Mouse (Mus musculus): ENCODE results near the gene Pcdh11x. TPM values are rescaled to one million over a fixed set of nuclear protein-coding genes. Genes with fewer than 3 reads are reported as not detected.
"Not testable (repeated sequence)": the region's sequence is repeated elsewhere in the genome, so short reads cannot be mapped to it uniquely, and the experiment has no call there.

Pcdh11x gene
- polyA plus RNA-seq, 1 experiment from 2014 or later, result 1.8 TPM

DNA sequence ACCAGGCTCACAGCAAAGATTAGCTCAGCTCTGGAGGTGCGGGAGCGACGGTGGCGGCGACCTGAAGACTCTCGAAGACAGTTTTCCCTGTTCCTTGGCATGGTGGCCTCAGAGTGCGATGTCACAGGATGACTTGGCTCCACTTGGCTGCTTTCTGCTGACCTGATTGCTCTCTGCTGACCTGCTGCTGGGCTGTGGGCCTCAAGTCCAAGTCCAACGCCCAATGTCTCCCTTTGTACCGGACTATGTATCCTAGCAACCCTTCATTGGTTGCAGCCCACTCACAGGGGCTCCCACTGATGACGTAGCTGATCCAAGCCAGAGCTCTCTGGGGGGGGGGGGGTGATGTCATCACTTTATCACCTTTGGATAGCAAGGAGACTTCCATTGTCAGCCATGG is 22.9 kb downstream of the Pcdh11x start, which contains the start of gene H2afb3:
TSS of gene H2afb3 (minus strand) at position 101 of the 400 bp plus-strand sequence.
- H3K4me2 ChIP-seq (ENCODE audit: low read depth, low read length); H3K27ac ChIP-seq (ENCODE audit: low read length); H3K4me3 ChIP-seq (ENCODE audit: low read length); H3K9ac ChIP-seq (ENCODE audit: low read length); H3K9me3 ChIP-seq (replicated peaks; ENCODE audit: control insufficient read depth, low read length); ATAC-seq (replicated peaks; ENCODE audit: extremely low read depth, insufficient read depth, low FRiP score); H3K4me1 ChIP-seq (ENCODE audit: control insufficient read depth, insufficient read depth, low read length); H3K36me3 ChIP-seq (ENCODE audit: control insufficient read depth, insufficient read depth); H3K27me3 ChIP-seq (ENCODE audit: control insufficient read depth, insufficient read depth, low read length): not testable (repeated sequence)
- 77% methylated on average over 6 of the region's 10 CpGs for WGBS

GRCm38 (mm10) chrX:120466225-120466624 is 176.2 kb downstream of the Pcdh11x start:
- Histone ChIP-seq H3K27me3 (ENCODE audit: control insufficient read depth, insufficient read depth, low read length) (no peaks in the 10 kb centered on the region), H3K4me3 (ENCODE audit: low read length) (no peak overlapping the region), H3K9ac (ENCODE audit: low read length) (no peak overlapping the region), H3K36me3 (ENCODE audit: control insufficient read depth, insufficient read depth) (no peaks in the 10 kb centered on the region), H3K4me2 (ENCODE audit: low read depth, low read length) (no peak overlapping the region), H3K27ac (ENCODE audit: low read length) (no peak overlapping the region), H3K9me3 (replicated peaks; ENCODE audit: control insufficient read depth, low read length) (no peaks in the 10 kb centered on the region), H3K4me1 (ENCODE audit: control insufficient read depth, insufficient read depth, low read length) (no peaks in the 10 kb centered on the region)
- no peak for ATAC-seq (replicated peaks; ENCODE audit: extremely low read depth, insufficient read depth, low FRiP score)
- 76% methylated on average over 1 of the region's 1 CpGs for WGBS

DNA sequence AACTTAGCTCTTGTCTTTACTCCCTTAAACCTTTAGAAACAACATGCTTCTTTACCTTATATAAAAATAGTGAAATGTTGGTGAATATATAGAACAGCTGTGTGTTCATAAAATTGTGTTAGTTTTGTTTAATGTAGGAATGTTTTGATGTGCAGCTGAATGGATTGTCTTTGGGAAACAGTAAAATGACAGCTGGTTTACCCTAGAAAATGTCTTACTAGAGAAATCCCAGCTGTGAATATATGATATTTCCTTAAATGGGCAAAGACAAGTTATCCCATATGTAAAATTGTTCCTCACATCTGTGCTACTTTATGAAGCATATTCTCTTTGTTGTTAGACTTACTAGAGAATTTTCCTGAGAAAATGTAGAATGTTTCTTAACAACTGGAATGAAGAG is 196.4 kb downstream of the Pcdh11x start:
- Histone ChIP-seq H3K4me1 (ENCODE audit: control insufficient read depth, insufficient read depth, low read length) (no peaks in the 10 kb centered on the region), H3K27me3 (ENCODE audit: control insufficient read depth, insufficient read depth, low read length) (no peaks in the 10 kb centered on the region), H3K27ac (ENCODE audit: low read length) (no peak overlapping the region), H3K9ac (ENCODE audit: low read length) (no peak overlapping the region), H3K36me3 (ENCODE audit: control insufficient read depth, insufficient read depth) (no peaks in the 10 kb centered on the region), H3K4me2 (ENCODE audit: low read depth, low read length) (no peak overlapping the region), H3K4me3 (ENCODE audit: low read length) (no peak overlapping the region), H3K9me3 (replicated peaks; ENCODE audit: control insufficient read depth, low read length) (no peaks in the 10 kb centered on the region)
- no peak for ATAC-seq (replicated peaks; ENCODE audit: extremely low read depth, insufficient read depth, low FRiP score)

- no peaks in the 10 kb centered on the region for H3K4me1 ChIP-seq (ENCODE audit: control insufficient read depth, insufficient read depth, low read length)
- no peaks in the 10 kb centered on the region for H3K27me3 ChIP-seq (ENCODE audit: control insufficient read depth, insufficient read depth, low read length)
- ATAC-seq (replicated peaks; ENCODE audit: extremely low read depth, insufficient read depth, low FRiP score), result no peak
- H3K36me3 ChIP-seq (ENCODE audit: control insufficient read depth, insufficient read depth), result no peaks in the 10 kb centered on the region
- no peak overlapping the region for H3K4me3 ChIP-seq (ENCODE audit: low read length)
- no peaks in the 10 kb centered on the region for H3K9me3 ChIP-seq (replicated peaks; ENCODE audit: control insufficient read depth, low read length)
- H3K27ac ChIP-seq (ENCODE audit: low read length), result no peak overlapping the region
- no peak overlapping the region for H3K9ac ChIP-seq (ENCODE audit: low read length)
- 66% methylated on average over 3 of the region's 3 CpGs for WGBS
- no peak overlapping the region for H3K4me2 ChIP-seq (ENCODE audit: low read depth, low read length)
These were observed 234.9 kb downstream of the Pcdh11x start for GRCm38 (mm10) chrX:120524986-120525385.

- ATAC-seq (replicated peaks; ENCODE audit: extremely low read depth, insufficient read depth, low FRiP score), result no peak
- H3K9ac ChIP-seq (ENCODE audit: low read length), result no peak overlapping the region
- no peak overlapping the region for H3K4me3 ChIP-seq (ENCODE audit: low read length)
- no peaks in the 10 kb centered on the region for H3K27me3 ChIP-seq (ENCODE audit: control insufficient read depth, insufficient read depth, low read length)
- WGBS, result 68% methylated on average over 1 of the region's 1 CpGs
- no peaks in the 10 kb centered on the region for H3K4me1 ChIP-seq (ENCODE audit: control insufficient read depth, insufficient read depth, low read length)
- H3K4me2 ChIP-seq (ENCODE audit: low read depth, low read length), result no peak overlapping the region
- H3K9me3 ChIP-seq (replicated peaks; ENCODE audit: control insufficient read depth, low read length), result no peaks in the 10 kb centered on the region
- H3K36me3 ChIP-seq (ENCODE audit: control insufficient read depth, insufficient read depth), result no peaks in the 10 kb centered on the region
- H3K27ac ChIP-seq (ENCODE audit: low read length), result no peak overlapping the region
These were observed 309.2 kb downstream of the Pcdh11x start for GRCm38 (mm10) chrX:120599309-120599708.

DNA sequence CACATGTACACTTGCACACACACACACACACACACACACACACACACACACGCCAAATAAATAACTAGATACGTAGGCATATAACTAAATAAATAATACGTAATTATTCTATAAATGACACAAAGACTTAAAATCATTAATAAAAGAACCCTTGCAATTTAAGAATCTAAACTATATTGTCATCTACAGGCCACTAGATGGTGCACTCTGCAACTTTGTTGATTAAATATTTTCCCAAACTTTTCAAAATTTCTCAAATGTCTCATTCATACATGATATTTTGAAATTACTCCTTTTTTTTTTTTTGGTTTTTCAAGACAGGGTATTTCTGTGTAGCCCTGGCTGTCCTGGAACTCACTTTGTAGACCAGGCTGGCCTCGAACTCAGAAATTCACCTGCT is 328.4 kb downstream of the Pcdh11x start:
- Histone ChIP-seq H3K27ac (ENCODE audit: low read length) (no peak overlapping the region), H3K4me1 (ENCODE audit: control insufficient read depth, insufficient read depth, low read length) (no peaks in the 10 kb centered on the region), H3K4me3 (ENCODE audit: low read length) (no peak overlapping the region), H3K9me3 (replicated peaks; ENCODE audit: control insufficient read depth, low read length) (no peaks in the 10 kb centered on the region), H3K27me3 (ENCODE audit: control insufficient read depth, insufficient read depth, low read length) (no peaks in the 10 kb centered on the region), H3K4me2 (ENCODE audit: low read depth, low read length) (no peak overlapping the region), H3K9ac (ENCODE audit: low read length) (no peak overlapping the region), H3K36me3 (ENCODE audit: control insufficient read depth, insufficient read depth) (no peaks in the 10 kb centered on the region)
- 48% methylated on average over 4 of the region's 4 CpGs for WGBS
- ATAC-seq (replicated peaks; ENCODE audit: extremely low read depth, insufficient read depth, low FRiP score), result no peak

- H3K36me3 ChIP-seq (ENCODE audit: control insufficient read depth, insufficient read depth); ATAC-seq (replicated peaks; ENCODE audit: extremely low read depth, insufficient read depth, low FRiP score); H3K4me2 ChIP-seq (ENCODE audit: low read depth, low read length); H3K9ac ChIP-seq (ENCODE audit: low read length); H3K27ac ChIP-seq (ENCODE audit: low read length); H3K4me1 ChIP-seq (ENCODE audit: control insufficient read depth, insufficient read depth, low read length); H3K27me3 ChIP-seq (ENCODE audit: control insufficient read depth, insufficient read depth, low read length); H3K9me3 ChIP-seq (replicated peaks; ENCODE audit: control insufficient read depth, low read length); H3K4me3 ChIP-seq (ENCODE audit: low read length): not testable (repeated sequence)
- WGBS, result 89% methylated on average over 1 of the region's 1 CpGs
These were observed 380.2 kb downstream of the Pcdh11x start for GRCm38 (mm10) chrX:120670236-120670635.

GRCm38 (mm10) chrX:120734144-120734543 is 444.1 kb downstream of the Pcdh11x start:
- Histone ChIP-seq H3K36me3 (ENCODE audit: control insufficient read depth, insufficient read depth) (no peaks in the 10 kb centered on the region), H3K9me3 (replicated peaks; ENCODE audit: control insufficient read depth, low read length) (no peaks in the 10 kb centered on the region), H3K4me3 (ENCODE audit: low read length) (no peak overlapping the region), H3K4me2 (ENCODE audit: low read depth, low read length) (no peak overlapping the region), H3K27ac (ENCODE audit: low read length) (no peak overlapping the region), H3K4me1 (ENCODE audit: control insufficient read depth, insufficient read depth, low read length) (no peaks in the 10 kb centered on the region), H3K9ac (ENCODE audit: low read length) (no peak overlapping the region), H3K27me3 (ENCODE audit: control insufficient read depth, insufficient read depth, low read length) (no peaks in the 10 kb centered on the region)
- ATAC-seq (replicated peaks; ENCODE audit: extremely low read depth, insufficient read depth, low FRiP score), result no peak

DNA sequence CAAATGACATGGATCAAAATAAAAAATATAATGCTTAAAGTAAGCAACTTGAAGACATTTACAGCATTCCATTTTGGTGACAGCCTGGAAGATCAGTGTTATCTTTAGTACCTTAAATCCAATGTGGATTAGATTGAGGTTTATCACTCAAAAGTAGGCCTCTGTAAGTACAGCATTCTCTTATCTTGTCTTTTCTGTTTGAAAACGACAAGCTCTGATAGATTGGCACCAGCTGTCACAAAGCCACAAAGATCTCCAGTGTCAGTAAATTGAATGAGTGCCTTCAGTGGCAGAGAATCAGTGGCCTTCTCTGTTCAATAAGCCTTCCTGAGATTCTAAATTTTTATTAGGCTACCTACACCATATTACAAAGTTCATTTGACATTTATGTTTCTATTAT is 445.7 kb downstream of the Pcdh11x start:
- WGBS, result 5% methylated on average over 1 of the region's 1 CpGs

GRCm38 (mm10) chrX:120944556-120944955 is 654.5 kb downstream of the Pcdh11x start:
- Histone ChIP-seq H3K27ac (ENCODE audit: low read length) (no peak overlapping the region), H3K36me3 (ENCODE audit: control insufficient read depth, insufficient read depth) (no peaks in the 10 kb centered on the region), H3K9ac (ENCODE audit: low read length) (no peak overlapping the region), H3K9me3 (replicated peaks; ENCODE audit: control insufficient read depth, low read length) (no peaks in the 10 kb centered on the region), H3K4me1 (ENCODE audit: control insufficient read depth, insufficient read depth, low read length) (no peaks in the 10 kb centered on the region), H3K27me3 (ENCODE audit: control insufficient read depth, insufficient read depth, low read length) (no peaks in the 10 kb centered on the region), H3K4me3 (ENCODE audit: low read length) (no peak overlapping the region), H3K4me2 (ENCODE audit: low read depth, low read length) (no peak overlapping the region)
- ATAC-seq (replicated peaks; ENCODE audit: extremely low read depth, insufficient read depth, low FRiP score), result no peak
- WGBS, result 80% methylated on average over 3 of the region's 3 CpGs

More for the DNA sequence above, 445.7 kb downstream of the Pcdh11x start:
- Histone ChIP-seq H3K27me3 (ENCODE audit: control insufficient read depth, insufficient read depth, low read length) (no peaks in the 10 kb centered on the region), H3K9ac (ENCODE audit: low read length) (no peak overlapping the region), H3K4me1 (ENCODE audit: control insufficient read depth, insufficient read depth, low read length) (no peaks in the 10 kb centered on the region), H3K9me3 (replicated peaks; ENCODE audit: control insufficient read depth, low read length) (no peaks in the 10 kb centered on the region), H3K4me2 (ENCODE audit: low read depth, low read length) (no peak overlapping the region), H3K27ac (ENCODE audit: low read length) (no peak overlapping the region), H3K4me3 (ENCODE audit: low read length) (no peak overlapping the region), H3K36me3 (ENCODE audit: control insufficient read depth, insufficient read depth) (no peaks in the 10 kb centered on the region)
- no peak for ATAC-seq (replicated peaks; ENCODE audit: extremely low read depth, insufficient read depth, low FRiP score)

All from heart, embryonic 16.5 days (tissue).